Mouse (Mus musculus): ENCODE measurements around the gene Nfs1.
"Not testable (repeated sequence)": the region's sequence is repeated elsewhere in the genome, so short reads cannot be mapped to it uniquely, and the experiment has no call there.

The Nfs1 gene

GRCm38 (mm10) chr2:156143367-156143766 lies 619 bp downstream of the Nfs1 start:
- DNase-seq = no peak

DNA sequence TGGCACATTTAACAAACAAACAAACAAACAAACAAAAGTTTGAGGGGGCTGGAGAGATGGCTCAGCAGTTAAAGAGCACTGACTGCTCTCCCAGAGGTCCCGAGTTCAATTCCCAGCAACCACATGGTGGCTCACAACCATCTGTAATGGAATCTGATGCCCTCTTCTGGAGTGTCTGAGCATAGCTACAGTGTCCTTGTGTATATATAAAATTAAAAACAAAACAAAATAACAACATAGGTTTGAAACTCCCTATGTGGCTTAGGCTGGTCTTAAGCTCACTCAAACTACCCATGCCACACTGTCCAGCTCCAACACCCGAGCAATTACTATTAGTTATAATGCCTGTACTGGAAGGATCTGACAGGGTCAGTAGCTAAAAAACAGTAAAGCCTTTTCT lies 1.2 kb downstream of the Nfs1 start:
- DNase-seq = no peak

GRCm38 (mm10) chr2:156135695-156136094 lies 8.3 kb downstream of the Nfs1 start:
- no peak for DNase-seq

- no peak for DNase-seq
Measured at GRCm38 (mm10) chr2:156134161-156134560, 9.8 kb downstream of the Nfs1 start.

GRCm38 (mm10) chr2:156126992-156127391 lies 17.0 kb downstream of the Nfs1 start, which contains the start of gene Gm28036:
Gm28036 (minus strand) TSS chr2:156127092.
- DNase-seq = no peak

DNA sequence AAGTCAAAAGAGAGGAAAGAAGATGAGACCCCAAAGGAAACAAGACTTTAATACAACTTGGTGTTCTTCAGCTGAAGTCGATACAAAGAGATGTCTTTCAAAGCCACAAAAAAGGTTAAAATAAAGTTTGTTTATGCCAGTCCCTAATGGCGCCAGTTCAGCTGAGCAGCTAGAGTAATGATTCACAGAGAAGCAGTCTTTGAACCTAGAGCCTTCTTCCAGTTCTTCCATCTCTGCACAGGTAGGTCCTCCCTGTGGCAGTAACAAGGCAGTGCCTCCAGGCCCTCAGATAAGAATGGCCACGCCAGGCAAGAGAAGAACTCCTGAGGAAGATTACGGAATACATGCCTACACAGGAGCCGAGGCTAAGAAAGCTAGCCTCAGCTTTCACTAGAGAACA lies 20.3 kb downstream of the Nfs1 start:
- no peak for DNase-seq

- no peak for DNase-seq
Measured at GRCm38 (mm10) chr2:156119566-156119965, 24.4 kb downstream of the Nfs1 start.

GRCm38 (mm10) chr2:156112080-156112423 lies 31.9 kb downstream of the Nfs1 start:
- DNase-seq = not testable (repeated sequence)

DNA sequence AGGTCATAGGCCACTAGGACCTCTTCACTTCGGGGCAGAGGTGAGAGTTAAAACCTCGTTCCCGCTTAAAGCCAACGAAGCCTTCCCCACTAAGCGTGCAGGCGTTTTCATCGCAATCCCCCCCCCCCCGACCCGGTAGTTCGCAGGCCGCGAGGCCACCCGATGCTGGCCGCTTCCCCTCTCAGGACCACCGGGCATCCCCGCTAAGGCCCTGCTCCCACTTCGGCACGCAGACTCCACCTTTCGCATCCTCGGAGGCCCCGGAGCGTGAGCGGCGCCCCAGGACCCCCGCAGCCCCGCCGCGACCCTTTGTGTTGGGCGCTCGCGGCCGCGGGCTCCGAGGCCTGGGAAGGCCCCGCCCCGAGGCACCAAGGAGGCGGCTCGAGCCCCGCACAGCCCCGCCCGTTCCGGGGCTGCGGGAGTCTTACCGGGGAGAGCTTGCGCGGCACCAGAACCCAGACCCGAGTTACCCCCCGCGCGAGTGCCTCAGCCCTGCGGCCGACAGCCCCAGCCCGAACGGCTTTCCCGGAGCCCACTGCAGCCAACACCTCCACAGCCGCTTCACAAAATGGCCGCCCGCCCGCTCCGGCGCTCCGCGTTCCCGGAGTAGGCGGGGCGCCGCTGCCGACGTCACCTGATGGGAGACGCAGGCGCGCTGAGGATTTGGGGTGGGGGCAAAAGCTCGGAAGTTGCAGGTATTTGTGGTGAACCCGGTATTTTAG lies 32.5 kb downstream of the Nfs1 start, which contains the start of the genes Cpne1 and Rbm12:
TSS of gene Cpne1 (minus strand) at position 608 of the 722 bp plus-strand sequence.
TSS of gene Rbm12 (minus strand) at position 621 of the 722 bp plus-strand sequence.
- peak; percentile 96 to 98 for DNase-seq

DNA sequence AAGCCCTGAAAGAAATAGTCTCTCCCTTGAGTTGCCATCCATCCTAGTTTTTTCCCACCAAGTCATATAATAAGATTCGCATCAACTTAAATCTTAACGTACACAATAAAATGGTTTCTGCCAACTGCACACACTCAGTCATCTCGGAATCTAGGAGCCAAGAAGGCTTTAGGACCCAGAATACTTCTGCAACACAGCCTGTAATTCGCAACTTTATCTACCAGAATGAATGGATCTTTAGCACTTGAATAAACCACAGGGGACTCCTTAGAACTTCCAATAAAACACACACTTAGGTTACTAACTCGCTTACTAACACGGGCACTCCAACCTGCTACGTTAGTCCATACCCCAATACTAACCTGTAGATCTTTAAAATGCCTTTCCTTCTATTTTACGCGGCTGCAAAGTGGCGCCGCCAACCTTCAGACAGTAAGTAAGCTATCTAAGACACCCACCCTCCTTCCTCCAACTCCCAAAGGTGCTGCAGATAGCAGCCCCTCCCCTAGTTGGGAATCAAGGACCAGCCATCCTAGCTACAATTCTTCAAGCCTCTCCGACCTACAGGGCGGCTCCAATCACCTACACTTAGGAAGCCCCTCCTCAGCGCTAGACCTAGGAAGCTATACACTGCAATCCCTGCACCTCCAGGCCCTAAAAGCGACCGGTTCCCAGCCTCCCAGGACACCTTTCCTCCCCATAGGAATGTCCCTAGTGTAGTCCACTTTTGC lies 33.2 kb downstream of the Nfs1 start:
- DNase-seq = peak; percentile 16 to 22

DNA sequence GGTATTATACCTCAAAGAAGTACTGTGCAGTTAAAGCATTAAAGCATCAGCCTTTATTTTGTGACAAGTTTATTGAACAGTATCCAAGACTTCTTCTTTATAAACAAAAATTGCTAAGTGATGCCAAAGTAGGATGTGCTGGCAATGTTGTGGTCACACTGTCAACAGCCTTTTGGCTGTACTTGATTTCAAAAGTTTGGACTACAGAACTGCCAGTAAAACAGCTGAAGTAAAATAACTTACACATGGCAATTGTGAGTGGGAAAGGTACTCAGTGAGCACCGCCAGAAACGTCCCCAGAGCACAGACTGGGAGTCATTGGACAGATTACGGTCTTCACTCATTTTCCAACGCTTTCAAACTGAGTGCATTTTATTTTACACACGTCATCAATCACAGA lies 52.1 kb downstream of the Nfs1 start:
- DNase-seq = no peak

- DNase-seq = no peak
Measured at GRCm38 (mm10) chr2:156089799-156090198, 54.2 kb downstream of the Nfs1 start.

DNA sequence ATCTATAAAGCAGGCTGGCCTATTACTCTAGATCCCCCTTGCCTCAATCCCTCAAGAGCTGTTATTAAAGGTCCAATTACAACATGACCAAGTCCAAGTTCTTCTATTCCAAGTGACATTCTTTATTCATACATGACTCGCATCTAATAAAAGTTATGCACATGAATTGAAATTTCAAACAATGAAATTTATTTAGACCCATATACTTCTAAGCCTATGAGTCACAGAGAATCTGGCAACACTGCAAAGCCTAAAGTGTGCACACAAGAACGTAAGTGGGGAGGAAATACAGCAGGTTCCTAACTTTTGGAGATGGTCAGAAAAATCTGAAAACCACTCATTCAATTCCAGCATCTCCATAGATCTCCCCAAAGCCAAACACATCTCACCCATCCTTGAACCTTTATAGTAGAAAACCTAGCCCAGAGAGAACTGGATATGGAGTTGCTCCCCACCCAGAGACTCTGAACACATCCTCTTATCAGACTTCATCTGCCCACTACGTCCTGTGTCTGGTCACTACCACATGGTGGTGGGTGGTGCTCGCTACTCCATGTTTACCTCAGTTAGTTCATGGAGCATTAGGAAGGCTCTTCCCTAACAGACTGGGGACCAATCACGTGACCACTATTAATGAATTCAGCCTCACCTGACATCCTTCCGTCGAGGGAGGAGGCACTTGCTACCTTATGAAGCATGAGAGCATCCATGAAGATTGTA lies 56.4 kb downstream of the Nfs1 start:
- no peak for DNase-seq

DNA sequence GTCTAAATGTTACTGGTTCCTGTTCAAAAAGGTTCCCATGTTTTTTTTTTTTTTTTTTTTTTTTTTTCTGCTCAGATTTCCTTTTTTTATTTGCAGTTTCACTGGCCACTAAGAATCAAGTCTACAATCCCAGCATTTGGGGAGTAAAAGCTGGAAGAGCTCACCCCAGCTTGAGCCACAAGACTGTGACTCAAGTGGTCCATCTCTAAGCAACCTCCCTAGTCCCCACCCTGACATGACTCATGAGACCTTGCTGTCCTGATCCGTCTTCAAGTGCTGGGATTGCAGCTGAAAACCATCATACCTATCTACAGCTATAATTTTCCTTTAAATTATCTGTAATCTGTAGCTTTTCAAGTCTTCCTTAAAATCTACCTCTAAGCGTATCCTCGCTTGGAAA lies 59.4 kb downstream of the Nfs1 start:
- no peak for DNase-seq

GRCm38 (mm10) chr2:156080391-156080790 lies 63.6 kb downstream of the Nfs1 start:
- no peak for DNase-seq

DNA sequence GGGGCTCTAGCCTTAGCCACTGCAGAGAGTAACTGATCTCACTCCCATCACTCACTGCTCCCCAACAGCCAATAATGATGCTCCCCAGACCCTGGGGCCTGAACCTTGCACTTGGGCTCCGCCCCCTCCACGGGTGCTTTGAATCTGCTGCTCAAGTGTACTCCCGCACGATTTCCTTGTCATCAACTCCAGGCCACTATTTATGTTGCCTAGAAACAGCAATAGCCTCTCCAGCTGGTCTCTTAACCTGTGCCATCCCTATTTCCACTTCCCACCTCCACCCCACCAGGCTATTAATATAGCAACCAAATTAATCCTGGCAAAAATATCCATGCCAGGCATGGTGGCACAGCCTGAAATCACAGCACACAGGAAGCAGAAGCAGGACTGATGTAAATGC lies 64.3 kb downstream of the Nfs1 start:
- DNase-seq = no peak

GRCm38 (mm10) chr2:156079183-156079560 lies 64.8 kb downstream of the Nfs1 start:
- DNase-seq = no peak

DNA sequence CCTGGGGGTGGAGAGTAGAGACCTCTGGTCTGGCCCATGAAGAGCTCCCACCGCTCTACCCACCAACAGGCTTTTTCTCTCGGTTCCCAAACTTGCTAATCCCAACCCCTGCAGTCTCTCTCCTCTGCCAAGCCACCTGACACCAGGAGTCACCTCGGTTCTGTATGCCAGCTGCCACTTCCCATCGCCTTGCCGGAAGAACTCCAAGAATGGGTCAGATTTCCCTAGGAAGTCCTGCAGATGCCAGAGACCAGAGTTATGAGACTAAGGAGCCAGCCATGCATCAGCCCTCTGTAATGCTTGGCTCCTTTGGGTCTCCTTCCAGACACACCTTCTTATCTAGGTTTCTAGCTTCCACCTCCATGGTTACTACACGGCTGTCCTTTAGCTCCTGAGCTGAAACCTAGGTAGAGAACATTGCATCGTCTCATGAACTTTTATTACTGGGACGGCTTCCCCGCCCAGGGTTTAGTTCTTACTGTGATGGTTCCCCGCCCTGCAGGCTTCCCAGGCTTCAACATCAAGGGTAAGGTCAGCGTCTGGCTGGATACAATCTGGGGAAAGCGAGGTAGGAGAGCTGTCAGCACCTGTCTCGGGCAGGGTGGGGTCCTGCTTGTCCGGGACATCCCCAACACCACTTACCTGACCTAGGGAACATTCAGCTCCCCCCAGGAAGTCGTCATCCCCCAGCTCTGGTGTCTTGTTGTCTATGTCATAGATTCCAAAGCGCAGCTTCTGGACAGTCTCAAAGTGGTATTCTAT lies 65.4 kb downstream of the Nfs1 start:
- no peak for DNase-seq

DNA sequence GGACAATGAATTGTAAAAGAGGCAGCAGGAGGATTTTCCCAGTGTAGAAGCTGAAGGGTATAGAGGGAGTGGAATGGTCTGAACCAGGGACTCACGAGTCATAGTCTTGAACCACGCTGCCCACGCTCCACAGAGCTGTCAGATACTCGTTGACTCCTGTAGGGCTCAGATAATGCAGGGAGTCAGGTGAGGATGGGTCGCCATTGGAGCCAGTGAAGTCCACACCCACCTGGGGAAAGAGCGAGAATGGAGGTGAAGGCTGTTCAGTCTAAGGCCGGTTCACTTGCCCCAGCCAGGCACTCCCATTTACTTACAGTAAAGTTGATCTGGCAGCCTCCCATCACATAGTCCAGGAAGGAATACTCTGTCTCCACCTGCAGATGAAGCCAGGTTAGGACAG lies 66.5 kb downstream of the Nfs1 start:
- DNase-seq = no peak

DNA sequence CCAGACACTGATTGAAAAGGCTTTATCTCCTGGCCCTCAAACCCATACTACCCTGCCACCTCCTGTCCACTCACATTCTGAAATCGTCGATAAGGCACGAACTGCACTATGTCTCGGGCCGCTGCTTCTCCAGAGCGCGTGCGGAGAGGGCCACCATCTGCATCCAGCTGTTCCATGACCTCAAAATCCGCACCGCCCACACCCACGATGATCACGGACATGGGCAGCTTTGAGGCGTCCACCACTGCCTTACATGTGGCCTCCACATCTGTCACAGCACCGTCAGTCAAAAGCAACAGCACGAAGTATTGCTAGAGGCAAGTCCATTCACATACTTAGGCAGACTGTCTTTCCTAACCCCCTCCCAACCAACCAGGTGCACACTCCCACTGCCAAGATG lies 70.3 kb downstream of the Nfs1 start:
- no peak for DNase-seq
